Mouse (Mus musculus): ENCODE measurements at regions not wholly inside any gene's neighbourhood (a gene's known extent, or its start where the extent isn't known, plus 50 kb on each side); places are given as distances from the start of the nearest gene placed in this dataset.

- TF ChIP-seq CTCF (IDR thresholded peaks at IDR 0.05; ENCODE audit: borderline replicate concordance, extremely low read depth, insufficient read depth, insufficient read length) (no peak), POLR2A (IDR thresholded peaks at IDR 0.05; ENCODE audit: borderline replicate concordance, extremely low read depth, insufficient read depth, insufficient read length, poor library complexity, severe bottlenecking) (no peak)
Measured at GRCm38 (mm10) chr9:113158080-113158479, 550.0 kb downstream of the Pdcd6ip start.
